Comparison of ENCODE assay signal across 9 mouse cellular contexts in the genomic region with DNA sequence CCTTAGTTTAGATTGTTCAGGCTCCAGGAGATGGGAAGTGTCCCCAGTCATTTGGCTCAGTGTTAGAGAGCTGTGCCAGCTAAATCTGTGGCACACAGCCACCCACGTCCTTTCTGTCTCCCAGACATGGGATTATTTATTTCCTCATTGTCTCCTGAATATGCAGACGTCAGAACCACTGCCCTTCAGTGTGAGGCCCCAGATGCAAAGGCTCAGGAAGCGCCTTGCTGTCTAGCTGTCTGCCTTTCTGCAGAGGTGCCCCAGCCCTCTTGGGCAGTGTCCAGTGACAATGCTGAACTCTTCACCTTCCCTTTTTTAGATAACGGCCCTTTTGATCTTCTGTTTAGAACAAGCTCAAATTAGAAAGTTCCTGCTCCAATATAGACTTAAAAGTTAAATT.
A peak's percentile ranks its signal among the peaks of the same experiment; 100 is the strongest.
DNase-seq lines count a peak whose midpoint lies in the region; ATAC-seq and TF ChIP-seq lines count a peak whose summit lies in the region.
"Had no signal": no experiment of that assay in that cellular context is flagged by ENCODE, and none has a peak within 500 bp of the region (broad histone marks: within the 10 kb centered on the region; RNA-seq: fewer than 3 reads in every experiment).

No protein-coding gene starts in this region.

- no peaks in the 10 kb centered on the region for H3K9me3 ChIP-seq in hindbrain, postnatal 0 days (ENCODE audit: low read length)
- H3K9me3 ChIP-seq in hindbrain, embryonic 10.5 days: no peaks in the 10 kb centered on the region
- no peaks in the 10 kb centered on the region for H3K9me3 ChIP-seq in lung, embryonic 14.5 days (ENCODE audit: low read depth, low read length)
- H3K9me3 ChIP-seq in limb, embryonic 10.5 days (replicated peaks): no peaks in the 10 kb centered on the region
- H3K9me3 ChIP-seq: liver, embryonic 15.5 days had no signal

- no peak for TF ChIP-seq CTCF in hindbrain, postnatal 0 days (IDR thresholded peaks at IDR 0.05; ENCODE audit: low read depth)
- TF ChIP-seq CTCF in lung, embryonic 14.5 days (IDR thresholded peaks at IDR 0.05; ENCODE audit: low read depth): no peak

- no peak for ATAC-seq in hindbrain, postnatal 0 days
- peak; percentile 91 for ATAC-seq in lung, embryonic 14.5 days (ENCODE audit: insufficient read depth)

- no peaks in the 10 kb centered on the region for H3K27me3 ChIP-seq in hindbrain, postnatal 0 days (ENCODE audit: insufficient read depth, low read length)
- H3K27me3 ChIP-seq in hindbrain, embryonic 10.5 days (ENCODE audit: insufficient read depth, poor library complexity, severe bottlenecking): no peaks in the 10 kb centered on the region
- no peaks in the 10 kb centered on the region for H3K27me3 ChIP-seq in lung, embryonic 14.5 days (ENCODE audit: insufficient read depth, low read length)
- no peaks in the 10 kb centered on the region for H3K27me3 ChIP-seq in limb, embryonic 10.5 days (ENCODE audit: low read depth, poor library complexity, severe bottlenecking)
- H3K27me3 ChIP-seq: liver, embryonic 15.5 days had no signal

- WGBS in hindbrain, postnatal 0 days: 26% methylated on average over 4 of the region's 4 CpGs
- WGBS in hindbrain, embryonic 10.5 days: 46% methylated on average over 4 of the region's 4 CpGs
- 7% methylated on average over 4 of the region's 4 CpGs for WGBS in lung, embryonic 14.5 days
- 10% methylated on average over 4 of the region's 4 CpGs for WGBS in limb, embryonic 10.5 days

- H3K36me3 ChIP-seq in hindbrain, postnatal 0 days (ENCODE audit: insufficient read depth, low read length): no peaks in the 10 kb centered on the region
- no peaks in the 10 kb centered on the region for H3K36me3 ChIP-seq in hindbrain, embryonic 10.5 days
- H3K36me3 ChIP-seq in lung, embryonic 14.5 days (ENCODE audit: insufficient read depth): no peaks in the 10 kb centered on the region
- no peaks in the 10 kb centered on the region for H3K36me3 ChIP-seq in limb, embryonic 10.5 days
- H3K36me3 ChIP-seq: liver, embryonic 15.5 days had no signal

- H3K27ac ChIP-seq in hindbrain, postnatal 0 days: no peak overlapping the region
- no peak overlapping the region for H3K27ac ChIP-seq in hindbrain, embryonic 10.5 days
- no peak overlapping the region for H3K27ac ChIP-seq in lung, embryonic 14.5 days (ENCODE audit: low read depth)
- no peak overlapping the region for H3K27ac ChIP-seq in limb, embryonic 10.5 days
- H3K27ac ChIP-seq: liver, embryonic 15.5 days had no signal

- H3K9ac ChIP-seq in hindbrain, postnatal 0 days (replicated peaks; ENCODE audit: low read length): no peak overlapping the region
- H3K9ac ChIP-seq in lung, embryonic 14.5 days: no peak overlapping the region
- H3K9ac ChIP-seq: liver, embryonic 15.5 days had no signal

- H3K4me2 ChIP-seq in hindbrain, postnatal 0 days (ENCODE audit: low read depth, low read length): no peak overlapping the region
- no peak overlapping the region for H3K4me2 ChIP-seq in lung, embryonic 14.5 days
- H3K4me2 ChIP-seq: liver, embryonic 15.5 days had no signal

- peak; percentile 12 for DNase-seq in hindbrain, postnatal 0 days (ENCODE audit: low spot score)
- no peak for DNase-seq in hindbrain, embryonic 10.5 days (ENCODE audit: low spot score)
- peak; percentile 17 to 33 for DNase-seq in frontal cortex, postnatal 14 days (ENCODE audit: low spot score in 2 of 2)
- DNase-seq in kidney, postnatal 14 days: peak; percentile 77
- DNase-seq in lung, embryonic 14.5 days: peak; percentile 80
- DNase-seq in c-Kit-positive CD71-positive TER-119-positive erythroid progenitor cells, embryonic 14.5 days (ENCODE audit: low spot score): no peak
- DNase-seq in limb, embryonic 10.5 days (ENCODE audit: low spot score): no peak
- no peak for DNase-seq in retina, postnatal 1 day

- H3K4me1 ChIP-seq in hindbrain, postnatal 0 days (ENCODE audit: insufficient read depth, low read length): no peaks in the 10 kb centered on the region
- H3K4me1 ChIP-seq in hindbrain, embryonic 10.5 days (replicated peaks): peaks cover 11% of the 10 kb centered on the region
- H3K4me1 ChIP-seq in lung, embryonic 14.5 days (ENCODE audit: insufficient read depth): peaks cover 11% of the 10 kb centered on the region; the same call in 1 of the 2 replicates
- H3K4me1 ChIP-seq in limb, embryonic 10.5 days: no peaks in the 10 kb centered on the region
- H3K4me1 ChIP-seq: liver, embryonic 15.5 days had no signal

- H3K4me3 ChIP-seq in hindbrain, postnatal 0 days (ENCODE audit: low read length): no peak overlapping the region
- no peak overlapping the region for H3K4me3 ChIP-seq in hindbrain, embryonic 10.5 days
- no peak overlapping the region for H3K4me3 ChIP-seq in lung, embryonic 14.5 days (ENCODE audit: low read depth, low read length)
- H3K4me3 ChIP-seq in limb, embryonic 10.5 days: no peak overlapping the region
- H3K4me3 ChIP-seq: liver, embryonic 15.5 days had no signal

Comparison
In these comparisons a context has a peak if more than half of its experiments do, and no peak if none do; other contexts are left out.
1. DNase-seq: peak in hindbrain, postnatal 0 days (single experiment), frontal cortex, postnatal 14 days (2 of 2), kidney, postnatal 14 days (single experiment) and lung, embryonic 14.5 days (single experiment); none in hindbrain, embryonic 10.5 days (single experiment), c-Kit-positive CD71-positive TER-119-positive erythroid progenitor cells, embryonic 14.5 days (single experiment), limb, embryonic 10.5 days (single experiment) and retina, postnatal 1 day (single experiment).